9 mouse cellular contexts compared by ENCODE assay signal in the genomic region with DNA sequence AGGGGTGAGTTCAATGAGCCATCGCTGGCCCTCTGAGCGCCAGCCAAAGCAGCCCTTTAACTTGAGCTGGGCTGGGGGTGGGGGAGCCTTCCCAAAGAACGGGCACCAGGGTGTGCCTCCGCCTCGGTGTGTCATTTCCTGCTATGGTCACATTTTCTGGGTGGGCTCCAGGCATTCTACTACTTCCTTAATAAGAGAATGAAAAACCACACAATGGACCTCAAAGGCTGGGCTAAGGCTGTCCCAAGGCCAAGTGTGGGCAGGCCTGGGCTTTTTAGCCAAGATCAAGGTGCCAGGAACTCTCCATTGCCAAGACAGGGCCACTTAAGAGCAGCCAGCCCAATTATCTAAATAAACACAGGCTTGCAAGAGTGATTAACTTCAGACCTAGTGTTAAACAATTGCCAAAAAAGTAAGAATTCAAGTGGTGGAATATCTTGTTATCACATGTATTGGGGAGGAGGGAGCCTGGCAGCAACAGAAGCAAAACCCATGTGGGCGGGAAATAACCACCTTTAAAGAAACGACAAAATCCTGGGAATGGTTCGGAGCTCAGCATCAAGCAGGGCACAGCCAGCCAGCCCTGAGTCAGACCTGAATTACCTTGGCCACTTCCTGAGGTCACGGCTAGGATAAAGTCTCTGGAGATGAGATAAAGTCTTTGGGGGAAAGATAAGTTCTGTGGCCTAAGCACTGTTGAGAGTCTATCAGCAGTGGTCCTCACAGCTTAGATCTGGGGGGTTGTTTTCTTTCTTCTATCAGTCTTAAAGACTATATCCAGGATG. TPM values are rescaled to one million over a fixed set of nuclear protein-coding genes. Genes with fewer than 3 reads are reported as not detected.
DNase-seq lines count a peak whose midpoint lies in the region; ATAC-seq and TF ChIP-seq lines count a peak whose summit lies in the region.
"Had no signal": no experiment of that assay in that cellular context is flagged by ENCODE, and none has a peak within 500 bp of the region (broad histone marks: within the 10 kb centered on the region; RNA-seq: fewer than 3 reads in every experiment).

No protein-coding gene starts in this region.

- peaks cover 2% of the 10 kb centered on the region for H3K4me1 ChIP-seq in forebrain, postnatal 0 days (ENCODE audit: insufficient read depth)
- H3K4me1 ChIP-seq in forebrain, embryonic 13.5 days, result peaks cover 25% of the 10 kb centered on the region
- H3K4me1 ChIP-seq in MEL (ENCODE audit: control insufficient read depth in 1 of 2, insufficient read depth in 2 of 2, low read length in 2 of 2), result peaks cover 2 to 19% of the 10 kb centered on the region in 2 experiments; a peak in 3 of 4 replicates
- peaks cover 12% of the 10 kb centered on the region for H3K4me1 ChIP-seq in lung, embryonic 15.5 days
- H3K4me1 ChIP-seq in midbrain, embryonic 15.5 days, result no peaks in the 10 kb centered on the region

- H3K9ac ChIP-seq in forebrain, postnatal 0 days, result no peak overlapping the region
- no peak overlapping the region for H3K9ac ChIP-seq in forebrain, embryonic 13.5 days
- peak overlapping the region; percentile 26 for H3K9ac ChIP-seq in MEL (ENCODE audit: control insufficient read depth, low read depth, low read length, poor library complexity, severe bottlenecking)
- no peak overlapping the region for H3K9ac ChIP-seq in lung, embryonic 15.5 days
- no peak overlapping the region for H3K9ac ChIP-seq in midbrain, embryonic 15.5 days

- H3K4me2 ChIP-seq in forebrain, postnatal 0 days (ENCODE audit: low read depth), result no peak overlapping the region
- H3K4me2 ChIP-seq in forebrain, embryonic 13.5 days, result no peak overlapping the region
- H3K4me2 ChIP-seq in lung, embryonic 15.5 days, result no peak overlapping the region
- H3K4me2 ChIP-seq in midbrain, embryonic 15.5 days, result no peak overlapping the region

- TF ChIP-seq CTCF in forebrain, postnatal 0 days (IDR thresholded peaks at IDR 0.05; ENCODE audit: low read depth), result no peak
- TF ChIP-seq CTCF in MEL (IDR thresholded peaks at IDR 0.05 in 2 of 3, conservative IDR thresholded peaks at IDR 0.05 in 1 of 3; ENCODE audit: control insufficient read depth in 1 of 3, insufficient read depth in 1 of 3, low read depth in 2 of 3, low read length in 3 of 3, poor library complexity in 1 of 3, severe bottlenecking in 1 of 3), result no peak

- no peaks in the 10 kb centered on the region for H3K79me2 ChIP-seq in MEL (ENCODE audit: control insufficient read depth, insufficient read depth, low read length, poor library complexity)

- peak; percentile 22 to 27; a peak in 1 of 4 replicates for TF ChIP-seq EP300 in MEL (IDR thresholded peaks at IDR 0.05; ENCODE audit: low read depth in 1 of 2, low read length in 2 of 2)

- H3K27ac ChIP-seq in forebrain, postnatal 0 days (ENCODE audit: low read depth, low read length), result no peak overlapping the region
- H3K27ac ChIP-seq in forebrain, embryonic 13.5 days, result no peak overlapping the region
- H3K27ac ChIP-seq in MEL (ENCODE audit: control insufficient read depth, low read depth, low read length), result peak overlapping the region; percentile 82
- peak overlapping the region; percentile 35; the same call in 1 of the 2 replicates for H3K27ac ChIP-seq in lung, embryonic 15.5 days
- H3K27ac ChIP-seq in midbrain, embryonic 15.5 days, result no peak overlapping the region

- no peak; a peak in 1 of 4 replicates for TF ChIP-seq POLR2A in MEL (IDR thresholded peaks at IDR 0.05; ENCODE audit: control insufficient read depth in 1 of 2, insufficient read depth in 1 of 2, low read depth in 1 of 2, low read length in 2 of 2, poor library complexity in 1 of 2)

- H3K9me3 ChIP-seq in forebrain, postnatal 0 days (ENCODE audit: low read length), result no peaks in the 10 kb centered on the region
- peaks cover 4% of the 10 kb centered on the region; the same call in 1 of the 2 replicates for H3K9me3 ChIP-seq in forebrain, embryonic 13.5 days (replicated peaks)
- no peaks in the 10 kb centered on the region for H3K9me3 ChIP-seq in MEL (replicated peaks; ENCODE audit: insufficient read depth, low read length)
- H3K9me3 ChIP-seq in lung, embryonic 15.5 days, result no peaks in the 10 kb centered on the region
- no peaks in the 10 kb centered on the region for H3K9me3 ChIP-seq in midbrain, embryonic 15.5 days

- no peaks in the 10 kb centered on the region for H3K36me3 ChIP-seq in forebrain, postnatal 0 days (ENCODE audit: insufficient read depth)
- no peaks in the 10 kb centered on the region for H3K36me3 ChIP-seq in forebrain, embryonic 13.5 days (ENCODE audit: poor library complexity, severe bottlenecking)
- peaks cover 0 to 8% of the 10 kb centered on the region in 2 experiments; a peak in 2 of 4 replicates for H3K36me3 ChIP-seq in MEL (ENCODE audit: control insufficient read depth in 1 of 2, insufficient read depth in 2 of 2, low read length in 2 of 2)
- H3K36me3 ChIP-seq in lung, embryonic 15.5 days, result no peaks in the 10 kb centered on the region
- H3K36me3 ChIP-seq in midbrain, embryonic 15.5 days (replicated peaks), result no peaks in the 10 kb centered on the region

- ATAC-seq in forebrain, postnatal 0 days, result peak; percentile 51
- no peak for ATAC-seq in forebrain, embryonic 13.5 days
- ATAC-seq in granulocyte monocyte progenitor cell, adult 5-6 weeks (replicated peaks; ENCODE audit: poor library complexity, severe bottlenecking), result peak; percentile 78
- ATAC-seq in lung, embryonic 15.5 days (ENCODE audit: borderline replicate concordance, extremely low read depth, low FRiP score, low TSS enrichment), result peak; percentile 62
- no peak for ATAC-seq in midbrain, embryonic 15.5 days (replicated peaks)
- no peak for ATAC-seq in activated CD4-positive, CD25-positive, alpha-beta regulatory T cell, adult 4 months

- DNase-seq in forebrain, postnatal 0 days, result peak; percentile 36
- peak; percentile 76 for DNase-seq in MEL (ENCODE audit: low read depth, low spot score)
- DNase-seq in right cerebral cortex, postnatal 25 days, result no peak

- 51% methylated on average over 9 of the region's 9 CpGs for WGBS in forebrain, postnatal 0 days
- 75% methylated on average over 9 of the region's 9 CpGs for WGBS in forebrain, embryonic 13.5 days
- 50% methylated on average over 9 of the region's 9 CpGs for WGBS in lung, embryonic 15.5 days
- 78% methylated on average over 9 of the region's 9 CpGs for WGBS in midbrain, embryonic 15.5 days

- no peak for TF ChIP-seq RAD21 in MEL (IDR thresholded peaks at IDR 0.05; ENCODE audit: low read depth, low read length)

- no peak overlapping the region for H3K4me3 ChIP-seq in forebrain, postnatal 0 days (ENCODE audit: low read depth, low read length)
- H3K4me3 ChIP-seq in forebrain, embryonic 13.5 days, result no peak overlapping the region
- peak overlapping the region; percentile 20 to 22; a peak in 2 of 4 replicates for H3K4me3 ChIP-seq in MEL (ENCODE audit: control insufficient read depth in 1 of 2, insufficient read depth in 1 of 2, low read depth in 2 of 2, low read length in 2 of 2)
- no peak overlapping the region for H3K4me3 ChIP-seq in lung, embryonic 15.5 days
- H3K4me3 ChIP-seq in midbrain, embryonic 15.5 days, result no peak overlapping the region
- H3K4me3 ChIP-seq: erythroblast, embryonic 14.5 days had no signal

- no peaks in the 10 kb centered on the region for H3K27me3 ChIP-seq in forebrain, postnatal 0 days (ENCODE audit: insufficient read depth, low read length)
- no peaks in the 10 kb centered on the region for H3K27me3 ChIP-seq in forebrain, embryonic 13.5 days
- no peaks in the 10 kb centered on the region for H3K27me3 ChIP-seq in MEL (ENCODE audit: control insufficient read depth in 1 of 2, insufficient read depth in 2 of 2, low read length in 2 of 2)
- H3K27me3 ChIP-seq in lung, embryonic 15.5 days, result no peaks in the 10 kb centered on the region
- H3K27me3 ChIP-seq in midbrain, embryonic 15.5 days (replicated peaks), result no peaks in the 10 kb centered on the region

TF ChIP-seq in MEL, 35 proteins besides CTCF, POLR2A, EP300 and RAD21 (continues in another document):
- TF ChIP-seq ETS1 (IDR thresholded peaks at IDR 0.05; ENCODE audit: low read depth, low read length) (no peak; the same call in 1 of the 2 replicates), CHD2 (IDR thresholded peaks at IDR 0.05; ENCODE audit: low read length) (no peak), ZC3H11A (IDR thresholded peaks at IDR 0.05; ENCODE audit: low read depth, low read length) (no peak), USF2 (IDR thresholded peaks at IDR 0.05; ENCODE audit: borderline replicate concordance in 1 of 2, insufficient read depth in 1 of 2, low read depth in 1 of 2, low read length in 2 of 2) (no peak), ELF1 (IDR thresholded peaks at IDR 0.05; ENCODE audit: low read depth, low read length) (0 out of 2 replicates have a peak, but pooled peaks have one; percentile 14)

RNA-seq across cellular contexts. Expression of gene Cfap298, which starts 48.9 kb away (rescaled TPM):
- total RNA-seq in forebrain, postnatal 0 days (2014; rRNA removed), result 28.0 and 28.6 TPM in 2 replicates
- polyA plus RNA-seq in forebrain, postnatal 0 days (2015; fragmentation: Nextera tagmentation; extraction: Ambion mirVana), result 73.4 and 79.6 TPM in 2 replicates
- polyA plus RNA-seq in forebrain, embryonic 13.5 days (2015; fragmentation: Nextera tagmentation; extraction: Ambion mirVana), result 49.1 and 50.0 TPM in 2 replicates
- 65.9 and 68.5 TPM in 2 replicates for total RNA-seq in MEL (2012; rRNA removed)
- polyA plus RNA-seq in MEL (2012; ENCODE audit: insufficient read depth in 1 of 2, insufficient read length in 2 of 2, low read depth in 1 of 2, low replicate concordance in 2 of 2, missing spikeins in 1 of 2), result 100 to 1,000 TPM in 1 of 2 experiments, not detected in 1; 117 TPM
- 27.7 and 39.3 TPM in 2 replicates for total RNA-seq in granulocyte monocyte progenitor cell, adult 5-6 weeks (2014; fragmentation: Nextera tagmentation)
- total RNA-seq in granulocyte monocyte progenitor cell, adult 5-6 weeks (2017), result 63.1 and 118 TPM in 2 replicates
- 44.1 and 53.3 TPM in 2 replicates for polyA plus RNA-seq in lung, embryonic 15.5 days (2015; fragmentation: Nextera tagmentation; extraction: Ambion mirVana)
- 53.9 TPM in 2 replicates for polyA plus RNA-seq in midbrain, embryonic 15.5 days (2015; fragmentation: Nextera tagmentation; extraction: Ambion mirVana)
- 10 to 100 TPM; 19.6 to 28.3 TPM for polyA plus RNA-seq in activated CD4-positive, CD25-positive, alpha-beta regulatory T cell, adult 4 months (2017; shearing (Covaris generic))

RNA-seq across cellular contexts. Expression of gene Eva1c, which starts 59.5 kb away (rescaled TPM):
- 4.0 TPM in 2 replicates for total RNA-seq in forebrain, postnatal 0 days (2014; rRNA removed)
- 3.4 TPM in 2 replicates for polyA plus RNA-seq in forebrain, postnatal 0 days (2015; fragmentation: Nextera tagmentation; extraction: Ambion mirVana)
- 4.3 and 5.2 TPM in 2 replicates for polyA plus RNA-seq in forebrain, embryonic 13.5 days (2015; fragmentation: Nextera tagmentation; extraction: Ambion mirVana)
- not detected in 2 replicates for total RNA-seq in MEL (2012; rRNA removed)
- polyA plus RNA-seq in MEL (2012; ENCODE audit: insufficient read depth in 1 of 2, insufficient read length in 2 of 2, low read depth in 1 of 2, low replicate concordance in 2 of 2, missing spikeins in 1 of 2), result under 1 TPM in 1 of 2 experiments, not detected in 1; 0.06 TPM
- not detected in 2 replicates for total RNA-seq in granulocyte monocyte progenitor cell, adult 5-6 weeks (2014; fragmentation: Nextera tagmentation)
- total RNA-seq in granulocyte monocyte progenitor cell, adult 5-6 weeks (2017), result not detected in 2 replicates
- 1.9 and 2.8 TPM in 2 replicates for polyA plus RNA-seq in lung, embryonic 15.5 days (2015; fragmentation: Nextera tagmentation; extraction: Ambion mirVana)
- polyA plus RNA-seq in midbrain, embryonic 15.5 days (2015; fragmentation: Nextera tagmentation; extraction: Ambion mirVana), result 2.5 and 5.0 TPM in 2 replicates
- polyA plus RNA-seq in activated CD4-positive, CD25-positive, alpha-beta regulatory T cell, adult 4 months (2017; shearing (Covaris generic)), result not detected

Comparison
In these comparisons a context has a peak if more than half of its experiments do, and no peak if none do; other contexts are left out.
1. ATAC-seq: peak in forebrain, postnatal 0 days (single experiment), granulocyte monocyte progenitor cell, adult 5-6 weeks (single experiment) and lung, embryonic 15.5 days (single experiment); none in forebrain, embryonic 13.5 days (single experiment), midbrain, embryonic 15.5 days (single experiment) and activated CD4-positive, CD25-positive, alpha-beta regulatory T cell, adult 4 months (single experiment).
2. H3K27ac ChIP-seq: peak in MEL (single experiment) and lung, embryonic 15.5 days (single experiment); none in forebrain, postnatal 0 days (single experiment), forebrain, embryonic 13.5 days (single experiment) and midbrain, embryonic 15.5 days (single experiment).
3. H3K4me3 ChIP-seq: peak in MEL (2 of 2); none in forebrain, postnatal 0 days (single experiment), forebrain, embryonic 13.5 days (single experiment), lung, embryonic 15.5 days (single experiment) and midbrain, embryonic 15.5 days (single experiment).